Mouse (Mus musculus) lung, adult 2 months (tissue): ENCODE results near the gene Polr2c.
A peak's percentile ranks its signal among the peaks of the same experiment; 100 is the strongest.

Source experiments
- CTCF ChIP-seq: fragments of 200-500 bp; IDR thresholded peaks from 2 replicates; pipeline ENCODE4 v1.5.1; 2011; ENCODE audit warnings: mild to moderate bottlenecking, low read length, control low read depth; ENCODE audit not compliant: insufficient read depth
- POLR2A ChIP-seq: fragments of 200-500 bp; IDR thresholded peaks from 2 replicates; pipeline ENCODE4 v1.6.1; 2011; ENCODE audit warnings: low read depth, mild to moderate bottlenecking, control low read depth, low read length, borderline replicate concordance; ENCODE audit errors: extremely low read depth

DNA sequence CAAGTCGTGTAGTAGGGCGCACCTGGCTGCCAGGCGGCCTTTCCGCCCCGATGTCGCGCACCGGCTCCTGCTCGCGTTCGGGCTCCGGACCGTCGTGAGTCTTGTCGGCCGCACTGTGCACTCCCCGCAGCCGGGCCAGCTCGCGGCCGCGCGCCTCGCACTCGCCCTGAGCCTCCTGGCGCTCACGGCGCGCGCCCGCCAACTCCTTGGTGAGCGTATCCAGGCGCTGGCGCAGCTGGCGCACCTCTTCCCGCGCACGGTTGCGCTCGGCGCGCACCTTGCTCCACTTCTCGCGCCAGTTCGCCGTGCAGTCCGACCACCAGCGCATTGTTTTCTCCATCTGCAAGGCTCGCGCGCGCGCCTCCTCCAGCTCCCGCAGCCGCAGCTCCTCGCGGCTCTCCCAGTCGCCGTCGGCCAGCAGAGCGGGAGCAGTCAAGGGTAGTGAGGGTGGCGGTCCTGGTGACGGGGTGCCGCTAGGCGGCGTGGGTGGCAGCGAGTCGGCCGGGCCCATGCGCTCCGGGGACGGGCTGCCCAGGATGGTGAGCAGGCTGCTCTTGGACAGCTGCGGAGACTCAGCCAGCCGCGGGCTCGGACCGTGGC, 55.9 kb downstream of the Polr2c start:
- TF ChIP-seq CTCF, result peak; percentile 32
- no peak for TF ChIP-seq POLR2A
